Mouse (Mus musculus) liver, postnatal 0 days (tissue): ENCODE measurements around the gene Mdm4.

Experiments used
- CTCF ChIP-seq: sonication (generic); IDR thresholded peaks from 2 replicates; pipeline ENCODE4 v1.5.1; 2016; ENCODE audit warnings: antibody characterized with exemption, low read depth
- EP300 ChIP-seq: IDR thresholded peaks from 2 replicates; pipeline ENCODE4 v1.6.1; 2016; ENCODE audit warnings: antibody characterized with exemption, low read depth, mild to moderate bottlenecking

- TF ChIP-seq EP300 = no peak
- no peak for TF ChIP-seq CTCF
These were observed 32.8 kb upstream of the Mdm4 start for GRCm38 (mm10) chr1:133063164-133063563.
